Mouse (Mus musculus): ENCODE measurements around the gene Ttc25.
"Not testable (repeated sequence)": the region's sequence is repeated elsewhere in the genome, so short reads cannot be mapped to it uniquely, and the experiment has no call there.

The Ttc25 gene

DNA sequence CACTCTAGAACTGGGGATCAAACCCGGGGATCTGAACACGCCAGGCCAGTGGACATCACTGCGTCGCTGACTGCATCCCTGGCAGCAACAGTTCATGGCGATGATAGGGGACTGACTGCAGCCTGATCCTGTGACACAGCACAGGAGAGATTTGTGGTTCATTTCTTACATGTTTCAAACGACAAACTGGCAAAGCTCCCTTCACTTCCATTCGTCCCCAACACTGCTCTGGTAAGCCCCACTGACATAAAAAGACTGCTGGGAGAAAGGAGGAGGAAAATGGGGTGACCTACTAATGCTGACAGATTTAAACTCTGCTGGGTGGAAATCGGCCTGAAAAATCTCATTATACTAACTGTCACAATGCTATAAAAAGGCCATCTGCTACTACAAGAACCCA is 58.4 kb downstream of the Ttc25 start:
- no peak for DNase-seq (ENCODE audit: low read depth, low spot score)

DNA sequence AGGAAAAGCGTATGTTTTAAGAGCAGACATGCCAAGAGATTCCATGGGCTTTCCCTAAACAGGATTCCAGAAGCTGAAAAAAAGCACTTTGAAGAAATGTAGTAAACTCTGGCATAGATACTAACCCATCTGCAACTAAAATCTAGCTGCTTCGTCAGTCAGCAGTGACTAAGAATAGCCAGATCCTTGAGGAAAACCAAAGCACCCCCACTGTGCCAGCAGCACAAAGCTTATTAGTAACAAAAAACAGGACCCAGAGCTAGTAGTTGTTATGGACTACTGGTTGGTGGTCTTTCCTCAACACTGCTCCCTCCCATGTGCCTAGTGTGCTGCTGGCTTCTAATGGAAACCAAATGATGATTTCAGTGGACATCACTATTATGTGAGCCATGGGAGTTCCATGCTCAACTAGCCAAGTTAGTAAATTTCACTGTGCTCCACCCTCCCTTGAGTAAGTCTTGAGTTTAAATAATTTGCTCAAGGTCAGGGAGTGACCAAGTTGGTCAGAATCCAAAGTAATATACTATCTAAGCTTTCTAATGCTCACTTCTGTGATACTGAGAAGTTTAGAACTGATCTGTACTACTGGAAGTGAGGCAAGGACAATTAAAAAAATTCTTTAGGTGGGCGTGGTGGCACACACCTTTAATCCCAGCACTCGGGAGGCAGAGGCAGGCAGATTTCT is 59.1 kb downstream of the Ttc25 start:
- no peak for DNase-seq (ENCODE audit: low read depth, low spot score)

DNA sequence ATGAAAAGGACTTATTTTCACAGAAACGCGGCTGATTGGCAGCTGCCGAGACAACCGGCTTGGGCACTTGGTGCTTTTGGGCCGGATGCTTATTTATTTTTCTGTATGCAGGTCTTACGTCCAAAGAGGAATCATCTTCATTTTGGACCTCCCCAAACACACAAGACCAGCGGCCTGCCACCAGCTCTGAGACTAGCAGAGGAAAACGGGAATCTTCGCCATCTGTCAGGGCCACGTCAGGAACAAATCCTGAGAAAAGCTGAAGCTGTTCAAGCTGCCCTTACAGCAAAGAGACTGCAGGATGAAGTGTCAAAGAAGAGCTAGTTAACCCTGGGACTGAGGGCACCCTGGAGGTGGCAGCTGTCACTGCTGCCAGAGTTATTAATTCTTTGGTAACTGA is 60.0 kb downstream of the Ttc25 start:
- DNase-seq (ENCODE audit: low read depth, low spot score) = no peak

DNA sequence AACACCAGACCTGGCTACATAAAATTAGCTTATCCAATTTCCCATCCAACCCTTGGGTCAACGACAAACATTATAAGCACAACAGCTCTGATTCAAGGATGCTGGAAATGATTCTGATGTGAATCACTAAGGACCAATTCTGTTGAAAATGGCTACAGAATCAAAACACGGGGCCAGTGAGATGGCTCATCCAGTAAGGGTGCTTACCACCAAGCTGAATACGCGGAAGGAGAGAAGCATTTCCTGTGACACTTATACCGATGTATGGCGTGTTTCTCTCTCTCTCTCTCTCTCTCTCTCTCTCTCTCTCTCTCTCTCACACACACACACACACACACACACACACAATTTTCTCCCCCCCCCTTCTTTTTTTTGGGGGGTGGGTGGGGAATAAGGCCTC is 61.7 kb downstream of the Ttc25 start:
- no peak for DNase-seq (ENCODE audit: low read depth, low spot score)

DNA sequence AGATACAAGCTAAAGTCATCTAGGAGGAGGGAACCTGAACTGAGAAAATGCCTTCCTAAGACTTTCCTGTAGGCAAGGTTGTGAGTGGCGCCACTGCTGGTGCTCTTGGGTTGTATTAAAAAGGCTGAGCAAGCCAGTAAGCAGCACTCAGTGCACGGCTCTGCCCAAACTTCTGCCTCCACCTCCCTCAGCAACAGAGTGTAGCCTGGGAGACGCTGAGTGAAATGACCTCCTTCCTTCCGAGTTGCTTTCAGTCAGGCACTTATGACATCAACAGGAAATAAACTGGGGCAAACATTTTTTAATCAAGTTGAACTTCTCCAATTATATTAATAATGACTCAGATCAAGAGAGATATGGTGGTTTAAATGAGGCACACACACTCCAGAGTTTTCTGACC is 63.4 kb downstream of the Ttc25 start:
- no peak for DNase-seq (ENCODE audit: low read depth, low spot score)

DNA sequence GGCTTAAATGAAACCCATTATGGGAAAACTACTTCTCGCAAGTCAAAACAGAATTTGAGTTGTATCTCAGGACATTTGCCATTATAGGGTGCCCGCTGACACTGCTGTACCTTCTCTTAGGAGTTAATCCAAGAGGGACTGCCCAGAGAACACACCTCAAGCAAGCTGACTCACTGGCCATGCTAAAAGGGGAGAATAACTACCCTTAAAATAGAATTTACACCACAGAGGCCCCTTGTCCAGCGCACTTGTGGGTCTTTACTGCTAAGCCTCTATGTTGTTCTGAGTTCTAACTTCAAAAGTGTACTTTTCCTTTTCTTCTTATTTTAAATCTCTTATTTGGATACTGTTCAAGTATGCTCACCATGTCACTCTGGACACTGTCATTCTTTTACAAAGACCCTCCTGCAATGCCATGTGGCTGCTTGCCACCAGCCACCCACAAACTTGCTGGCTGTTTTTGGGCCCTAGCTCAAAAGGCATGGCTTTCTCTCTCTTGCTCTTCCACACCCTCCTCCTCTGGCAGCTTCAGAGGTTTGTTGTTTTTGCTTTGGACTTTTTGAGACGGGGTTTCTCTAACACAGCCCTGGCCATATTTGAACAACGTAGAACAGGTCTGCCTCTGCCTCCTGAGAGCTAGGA is 64.1 kb downstream of the Ttc25 start:
- no peak for DNase-seq (ENCODE audit: low read depth, low spot score)

DNA sequence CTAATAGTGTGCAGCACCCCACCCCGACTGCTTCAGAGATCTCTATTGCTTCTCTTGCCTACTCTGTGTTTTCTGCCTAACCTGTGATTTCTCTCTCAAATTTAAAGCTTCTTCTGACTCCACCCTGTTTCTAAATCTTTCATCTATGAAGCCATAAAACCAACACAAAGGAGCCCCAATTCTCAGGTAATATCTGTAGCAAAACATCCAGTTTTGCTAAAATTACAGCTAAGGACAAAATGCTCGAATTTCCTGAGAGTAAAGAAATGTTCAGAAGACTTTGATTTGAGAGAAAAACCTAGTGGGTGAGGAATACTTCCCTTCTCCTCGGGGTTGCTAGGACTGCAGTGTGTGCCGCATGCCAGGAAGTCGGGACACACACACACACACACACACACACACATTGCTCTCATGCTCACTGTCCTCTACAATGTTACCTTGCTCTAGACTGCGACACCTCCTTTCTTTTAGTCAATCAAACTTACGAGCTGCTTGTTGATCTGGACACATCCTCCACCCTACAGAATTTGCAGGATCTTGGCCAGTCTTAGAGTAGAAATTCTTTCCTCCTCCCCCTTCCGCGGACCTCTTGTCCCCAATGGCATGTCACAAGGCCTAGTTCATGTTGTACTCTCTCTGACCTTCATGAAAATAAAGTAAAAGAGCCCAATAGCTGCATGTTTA is 64.7 kb downstream of the Ttc25 start:
- no peak for DNase-seq (ENCODE audit: low read depth, low spot score)

DNA sequence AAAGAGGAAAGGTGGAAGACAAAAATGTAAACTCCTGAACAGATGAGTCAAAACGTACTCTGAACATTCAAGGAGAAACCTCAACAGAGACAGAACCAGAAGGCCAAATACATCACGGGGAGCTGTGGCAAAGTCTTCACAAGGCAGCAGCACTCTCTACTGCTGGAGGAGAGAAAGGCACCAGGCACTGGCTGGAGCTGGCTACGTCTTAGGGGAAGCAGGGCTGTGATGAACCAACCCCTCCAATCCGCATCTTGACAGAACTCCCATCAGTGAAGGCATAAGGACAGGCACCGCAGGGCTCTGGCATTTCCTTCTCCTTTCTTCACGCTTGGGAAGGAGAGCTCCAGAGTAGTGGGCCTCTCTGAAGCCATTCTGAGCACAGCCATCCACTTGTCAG is 66.2 kb downstream of the Ttc25 start:
- DNase-seq (ENCODE audit: low read depth, low spot score) = no peak

DNA sequence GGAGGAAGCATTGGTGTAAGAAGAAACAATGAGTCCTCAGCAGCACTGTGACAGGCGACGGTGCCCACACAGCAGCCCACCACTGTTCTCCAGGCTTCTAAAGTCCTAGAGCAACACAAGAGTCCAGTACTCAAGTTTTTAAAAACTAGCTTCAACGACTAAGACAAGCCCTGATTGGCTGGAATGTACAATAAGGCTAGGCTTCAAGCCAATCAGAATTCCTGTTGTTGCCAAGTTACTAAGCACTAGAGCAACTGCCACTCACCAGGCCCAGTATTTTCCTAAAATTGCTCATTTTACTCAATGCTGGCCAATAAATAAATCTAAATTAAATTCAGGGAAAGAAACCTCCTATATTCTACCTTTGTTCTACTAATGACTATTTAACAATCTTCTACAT is 67.8 kb downstream of the Ttc25 start:
- no peak for DNase-seq (ENCODE audit: low read depth, low spot score)

DNA sequence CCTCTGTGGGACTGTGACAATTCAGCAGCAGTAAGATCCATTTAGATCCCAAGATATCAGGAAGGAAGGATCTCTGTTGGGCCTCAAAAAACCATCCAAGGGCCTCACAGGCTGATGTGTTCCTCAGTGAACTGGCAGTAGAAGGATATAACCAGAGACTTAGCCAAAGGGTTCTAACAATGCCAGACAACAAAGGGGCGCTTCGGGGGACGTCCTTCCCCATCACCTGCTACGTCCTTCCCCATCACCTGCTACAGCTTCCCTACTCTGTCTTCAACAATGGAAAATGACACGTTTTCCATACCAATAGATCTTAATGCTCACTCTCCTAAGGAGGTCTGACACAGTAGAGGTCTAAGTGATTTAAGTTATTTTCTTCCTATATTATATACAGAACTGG is 70.9 kb downstream of the Ttc25 start:
- no peak for DNase-seq (ENCODE audit: low read depth, low spot score)

DNA sequence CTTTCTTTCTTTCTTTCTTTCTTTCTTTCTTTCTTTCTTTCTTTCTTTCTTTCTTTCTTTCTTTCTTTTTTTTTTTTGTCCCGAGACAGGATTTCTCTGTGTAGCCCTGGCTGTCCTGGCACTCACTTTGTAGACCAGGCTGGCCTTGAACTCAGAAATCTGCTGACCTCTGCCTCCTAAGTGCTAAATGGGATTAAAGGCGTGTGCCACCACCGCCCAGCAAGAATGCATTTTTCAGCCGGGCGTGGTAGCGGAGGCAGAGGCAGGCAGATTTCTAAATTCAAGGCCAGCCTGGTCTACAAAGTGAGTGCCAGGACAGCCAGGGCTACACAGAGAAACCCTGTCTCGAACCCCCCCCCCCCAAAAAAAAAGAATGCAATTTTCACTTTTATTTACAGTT is 71.4 kb downstream of the Ttc25 start:
- not testable (repeated sequence) for DNase-seq (ENCODE audit: low read depth, low spot score)

DNA sequence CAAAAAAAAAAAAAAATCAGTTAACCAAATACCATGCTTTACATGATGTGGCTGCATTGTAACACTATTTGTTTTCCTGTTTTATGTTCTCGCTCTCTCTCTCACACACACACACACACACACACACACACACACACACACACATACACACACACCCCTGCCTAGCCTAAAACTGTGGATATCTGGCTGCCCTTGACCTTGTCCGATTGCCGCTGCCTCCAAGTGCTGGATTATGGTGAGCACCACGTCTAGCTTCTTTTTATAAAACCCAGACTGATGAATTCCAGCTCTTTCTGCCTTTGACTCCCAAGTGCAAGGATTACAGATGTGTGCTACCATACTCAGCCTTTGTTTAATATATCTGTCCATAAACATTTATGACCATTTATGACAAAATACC is 72.1 kb downstream of the Ttc25 start:
- no peak for DNase-seq (ENCODE audit: low read depth, low spot score)

DNA sequence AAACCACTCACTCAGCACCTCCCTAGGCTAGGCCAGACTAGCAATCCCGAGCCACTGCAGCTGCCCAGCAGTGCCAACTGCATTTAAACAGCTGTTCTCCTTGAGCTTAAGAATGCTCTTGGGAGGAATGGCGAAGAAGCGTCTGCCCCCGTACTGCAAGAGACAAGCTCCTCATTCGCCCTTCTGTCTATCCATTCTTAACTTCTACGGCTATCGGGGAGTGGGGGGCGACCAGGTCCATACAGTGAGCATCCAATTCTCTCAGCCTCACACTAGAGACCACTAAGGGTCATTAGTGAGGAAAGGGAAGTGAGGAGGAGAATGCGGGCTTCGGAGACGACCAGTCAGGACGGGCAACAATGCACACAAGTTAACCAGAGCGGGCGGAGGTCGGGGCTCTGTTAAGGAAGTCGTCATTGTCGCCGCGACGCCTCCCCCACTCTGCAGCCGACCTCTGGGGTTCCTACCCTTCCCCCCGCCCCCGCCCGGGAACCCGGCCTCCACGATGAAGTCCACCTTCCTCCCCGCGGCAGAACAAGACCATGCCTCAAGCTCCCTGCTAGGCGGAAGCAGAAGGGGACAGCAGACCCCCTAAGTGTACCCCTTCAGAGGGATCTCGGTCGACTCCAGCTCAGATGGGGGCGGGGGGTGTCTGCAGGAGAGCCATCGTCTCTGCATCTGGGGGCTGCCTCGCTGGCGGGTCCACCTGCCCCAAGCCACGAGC is 73.5 kb downstream of the Ttc25 start, which contains the start of gene Nkiras2:
Gene Nkiras2, plus strand, starts transcription at position 484 of the 724 bp plus-strand sequence.
- no peak for DNase-seq (ENCODE audit: low read depth, low spot score)

DNA sequence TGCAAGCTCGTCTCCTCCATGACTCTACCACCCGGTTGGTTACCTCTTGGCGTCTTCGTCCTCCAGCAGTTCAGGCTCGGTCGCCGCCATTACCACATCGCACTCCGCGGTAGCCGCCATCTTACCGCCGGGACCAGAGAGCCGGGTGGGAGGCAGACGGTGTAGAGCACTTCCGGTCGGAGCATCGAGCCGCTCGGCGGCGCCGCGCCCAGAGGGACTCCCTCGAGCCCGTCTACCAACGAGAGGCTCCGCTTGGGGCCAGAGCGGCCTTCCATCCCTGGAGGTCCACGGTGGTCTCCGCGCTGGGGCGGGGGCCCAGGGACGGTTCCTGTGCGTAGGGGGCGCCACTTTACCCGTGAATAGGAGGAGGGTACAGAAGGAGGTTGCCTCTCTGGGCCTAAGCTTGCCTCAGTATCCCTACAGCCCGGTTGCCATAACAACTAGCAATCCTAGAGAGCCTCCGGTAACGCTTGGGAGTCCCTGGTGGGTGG is 74.1 kb downstream of the Ttc25 start:
- DNase-seq (ENCODE audit: low read depth, low spot score) = peak; percentile 84

DNA sequence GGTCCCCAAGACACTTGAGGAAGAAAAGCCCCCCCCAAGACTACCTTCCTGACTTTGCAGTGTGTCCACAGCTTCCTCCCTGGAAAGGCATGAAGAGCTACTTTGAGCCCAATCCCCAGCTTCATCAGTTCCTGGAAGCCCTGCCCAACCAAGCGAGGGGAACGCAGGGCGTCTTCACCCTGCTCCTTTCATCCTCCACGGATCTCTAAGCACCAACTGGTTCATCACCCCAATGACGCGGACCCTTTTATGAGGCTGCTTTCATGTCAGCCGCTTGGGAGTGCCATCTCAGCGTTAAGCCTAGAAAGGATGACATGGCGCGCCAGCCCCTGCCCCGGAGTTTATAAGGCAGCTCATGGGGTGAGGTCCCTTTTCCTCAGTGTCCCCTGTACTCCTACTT is 74.6 kb downstream of the Ttc25 start, which contains the start of gene Dnajc7:
Gene Dnajc7, minus strand, starts transcription at position 187 of the 400 bp plus-strand sequence.
- DNase-seq (ENCODE audit: low read depth, low spot score) = no peak

All from retina, adult 2 months (tissue).